Mouse (Mus musculus): ENCODE results near the gene Snap91.

Gene Snap91

GRCm38 (mm10) chr9:86744041-86744440 is 136.4 kb downstream of the Snap91 start:
- no peak for DNase-seq (ENCODE audit: low read depth)

- DNase-seq (ENCODE audit: low read depth), result no peak
Observed at GRCm38 (mm10) chr9:86742959-86743911, 137.2 kb downstream of the Snap91 start, which contains the start of gene Prss35. Prss35 (plus strand) TSS chr9:86743649.

- no peak for DNase-seq (ENCODE audit: low read depth)
Observed at GRCm38 (mm10) chr9:86739971-86740370, 140.5 kb downstream of the Snap91 start.

DNA sequence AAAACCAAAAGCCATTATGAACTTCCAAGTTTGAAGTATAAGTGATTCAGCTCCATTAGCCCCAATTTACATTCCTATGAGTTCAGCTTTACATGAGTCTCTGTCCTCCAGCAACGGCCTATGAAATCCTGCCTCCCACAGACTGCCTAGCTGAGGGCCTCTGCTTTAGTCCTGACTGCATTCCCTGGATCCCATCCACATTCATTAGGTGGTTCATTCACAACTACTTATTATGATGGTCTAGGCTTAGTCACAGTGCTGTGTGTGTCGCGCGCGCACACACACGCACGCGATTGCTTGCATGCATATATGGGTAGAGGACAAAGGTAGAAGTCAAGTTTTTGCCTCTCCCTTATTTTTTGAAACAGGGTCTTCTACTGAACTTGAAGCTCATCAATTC is 141.7 kb downstream of the Snap91 start:
- no peak for DNase-seq (ENCODE audit: low read depth)

- DNase-seq (ENCODE audit: low read depth), result no peak
Observed at GRCm38 (mm10) chr9:86738067-86738466, 142.4 kb downstream of the Snap91 start.

DNA sequence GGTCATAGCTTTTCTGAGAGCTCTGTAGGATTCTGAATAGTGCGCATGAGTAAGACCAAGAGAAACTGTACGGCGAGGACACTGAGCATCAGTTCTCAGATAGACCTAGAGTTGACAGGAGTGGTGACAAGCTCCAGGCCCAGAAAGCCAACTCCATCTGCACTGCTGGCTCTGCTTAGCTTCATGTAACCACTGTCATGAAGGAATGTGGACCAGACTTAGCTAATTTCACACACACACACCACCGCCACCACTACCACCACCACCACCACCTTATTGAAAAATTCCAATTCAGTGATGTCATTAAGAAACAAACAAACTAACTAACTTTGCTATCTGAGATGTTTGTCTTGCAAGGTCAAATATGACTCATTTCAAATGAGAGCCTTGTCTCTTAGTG is 143.5 kb downstream of the Snap91 start:
- no peak for DNase-seq (ENCODE audit: low read depth)

DNA sequence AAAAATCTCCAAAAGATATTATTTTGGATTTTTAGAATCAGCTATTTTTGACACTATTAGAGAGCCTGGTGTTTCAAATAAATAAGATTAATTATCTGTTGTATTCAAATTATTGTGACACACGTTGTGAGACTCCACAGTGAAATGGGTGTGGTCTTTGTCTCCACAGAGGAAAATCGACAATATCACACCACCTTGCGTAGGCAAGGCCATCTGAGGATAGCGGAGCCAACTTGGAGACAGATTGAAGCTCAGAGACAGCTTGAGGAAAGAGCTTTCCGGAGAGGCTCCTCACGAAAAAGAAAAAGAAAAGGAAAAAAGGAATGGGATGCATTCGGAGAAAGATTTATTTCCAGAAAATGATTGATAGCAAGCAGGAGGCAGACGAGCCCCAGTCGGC is 145.7 kb downstream of the Snap91 start:
- no peak for DNase-seq (ENCODE audit: low read depth)

DNA sequence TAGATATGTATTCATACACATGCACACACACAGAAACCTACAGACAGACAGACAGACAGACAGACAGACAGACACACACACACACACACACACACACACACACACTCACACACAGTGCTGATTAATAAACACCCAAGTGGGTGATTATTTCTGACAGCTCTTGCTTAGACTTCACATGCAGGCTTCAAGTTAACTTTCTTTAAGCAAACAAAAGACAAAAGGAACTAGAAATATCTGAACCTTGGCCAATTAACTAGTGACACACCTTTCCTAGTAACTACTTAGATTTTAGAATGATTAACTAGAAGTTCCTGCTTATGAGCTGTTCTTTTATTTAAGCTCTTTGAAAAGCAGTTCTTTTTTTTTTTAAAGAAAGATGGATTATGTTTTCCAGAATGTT is 146.1 kb downstream of the Snap91 start:
- DNase-seq (ENCODE audit: low read depth), result no peak

- DNase-seq (ENCODE audit: low read depth), result no peak
Observed at GRCm38 (mm10) chr9:86729811-86730210, 150.6 kb downstream of the Snap91 start.

GRCm38 (mm10) chr9:86729084-86729483 is 151.4 kb downstream of the Snap91 start:
- no peak for DNase-seq (ENCODE audit: low read depth)

GRCm38 (mm10) chr9:86728214-86728814 is 152.1 kb downstream of the Snap91 start:
- no peak for DNase-seq (ENCODE audit: low read depth)

GRCm38 (mm10) chr9:86726381-86726720 is 154.1 kb downstream of the Snap91 start:
- no peak for DNase-seq (ENCODE audit: low read depth)

GRCm38 (mm10) chr9:86725604-86726380 is 154.7 kb downstream of the Snap91 start:
- no peak for DNase-seq (ENCODE audit: low read depth)

DNA sequence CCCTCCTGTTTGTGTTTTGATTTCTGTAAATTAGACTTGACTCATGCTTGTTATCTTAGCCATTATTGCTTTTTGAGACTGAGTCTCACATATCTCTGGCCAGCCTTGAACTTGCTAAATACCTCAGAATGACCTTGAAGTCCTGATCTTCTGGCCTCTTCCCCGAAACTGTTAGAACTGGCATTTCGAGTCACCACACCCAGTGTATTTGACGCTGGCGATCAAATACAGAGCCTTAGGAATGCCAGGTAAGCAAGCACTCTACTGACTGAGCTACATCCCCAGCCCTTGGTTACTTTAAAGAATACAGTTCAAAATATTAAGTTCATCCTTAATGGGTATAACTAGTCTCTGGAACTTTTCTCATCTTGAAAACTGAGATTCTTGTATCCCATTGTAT is 155.4 kb downstream of the Snap91 start:
- DNase-seq (ENCODE audit: low read depth), result no peak

GRCm38 (mm10) chr9:86720794-86721193 is 159.7 kb downstream of the Snap91 start:
- no peak for DNase-seq (ENCODE audit: low read depth)

DNA sequence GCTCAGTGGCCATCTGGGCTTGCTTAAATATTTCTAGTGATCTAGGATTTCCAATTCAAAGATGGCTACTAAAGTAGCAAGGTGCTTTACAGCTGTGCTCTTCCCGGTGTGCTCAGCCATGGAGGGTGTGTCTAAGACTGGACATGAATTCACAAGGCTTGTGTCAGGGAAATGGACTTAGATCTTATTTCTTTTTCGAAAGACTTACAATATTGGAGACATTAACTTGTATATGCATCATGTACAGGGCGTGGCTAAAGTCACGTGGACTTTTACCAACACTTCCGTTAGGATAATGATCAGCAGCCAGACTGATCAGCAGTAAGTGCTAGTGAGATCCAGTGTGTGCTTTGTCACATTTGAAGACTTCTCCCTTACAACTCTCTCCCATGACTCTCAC is 160.2 kb downstream of the Snap91 start:
- no peak for DNase-seq (ENCODE audit: low read depth)

- no peak for DNase-seq (ENCODE audit: low read depth)
Observed at GRCm38 (mm10) chr9:86717119-86717518, 163.3 kb downstream of the Snap91 start.

DNA sequence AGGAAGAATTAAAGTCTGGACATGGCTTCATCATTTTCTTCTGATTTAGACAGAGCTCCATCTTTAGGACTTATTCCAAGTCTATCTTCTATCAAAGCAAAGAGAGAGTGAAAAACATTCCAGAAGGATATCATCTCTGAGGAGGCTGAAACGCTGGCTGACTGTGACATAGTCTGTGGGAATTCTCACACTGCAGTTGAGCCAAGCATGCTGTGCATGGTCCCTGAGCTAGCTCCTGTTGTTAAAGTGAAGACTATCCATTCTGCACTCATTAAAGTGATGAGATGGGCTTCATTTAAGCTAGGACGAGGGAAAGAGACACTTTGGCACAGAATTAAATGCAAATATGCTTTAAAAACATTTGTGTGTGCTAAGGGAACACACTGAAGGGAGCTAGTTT is 163.9 kb downstream of the Snap91 start:
- no peak for DNase-seq (ENCODE audit: low read depth)
